Mouse (Mus musculus): ENCODE data around the gene Arhgap8. TPM values are rescaled to one million over a fixed set of nuclear protein-coding genes. Genes with fewer than 3 reads are reported as not detected.

The Arhgap8 gene
- total and polyA plus RNA-seq, 3 experiments: not detected

GRCm38 (mm10) chr15:84758493-84758892 is 38.6 kb downstream of the Arhgap8 start (continued):
- TF ChIP-seq BHLHE40 (IDR thresholded peaks at IDR 0.05; ENCODE audit: borderline replicate concordance, low read depth, low read length) (no peak), MAX (IDR thresholded peaks at IDR 0.05; ENCODE audit: low read length) (no peak), ZNF384 (IDR thresholded peaks at IDR 0.05; ENCODE audit: low read depth, low read length) (no peak), MXI1 (IDR thresholded peaks at IDR 0.05; ENCODE audit: low read depth, low read length) (no peak), GATA1 (IDR thresholded peaks at IDR 0.05; ENCODE audit: low read depth, low read length) (no peak), RAD21 (IDR thresholded peaks at IDR 0.05; ENCODE audit: low read depth, low read length) (peak; percentile 64), UBTF (IDR thresholded peaks at IDR 0.05; ENCODE audit: borderline replicate concordance, insufficient read depth, low read depth, low read length) (no peak), POLR2AphosphoS5 (IDR thresholded peaks at IDR 0.05; ENCODE audit: borderline replicate concordance, low read depth, low read length) (no peak), TAL1 (IDR thresholded peaks at IDR 0.05; ENCODE audit: low read length) (no peak)

DNA sequence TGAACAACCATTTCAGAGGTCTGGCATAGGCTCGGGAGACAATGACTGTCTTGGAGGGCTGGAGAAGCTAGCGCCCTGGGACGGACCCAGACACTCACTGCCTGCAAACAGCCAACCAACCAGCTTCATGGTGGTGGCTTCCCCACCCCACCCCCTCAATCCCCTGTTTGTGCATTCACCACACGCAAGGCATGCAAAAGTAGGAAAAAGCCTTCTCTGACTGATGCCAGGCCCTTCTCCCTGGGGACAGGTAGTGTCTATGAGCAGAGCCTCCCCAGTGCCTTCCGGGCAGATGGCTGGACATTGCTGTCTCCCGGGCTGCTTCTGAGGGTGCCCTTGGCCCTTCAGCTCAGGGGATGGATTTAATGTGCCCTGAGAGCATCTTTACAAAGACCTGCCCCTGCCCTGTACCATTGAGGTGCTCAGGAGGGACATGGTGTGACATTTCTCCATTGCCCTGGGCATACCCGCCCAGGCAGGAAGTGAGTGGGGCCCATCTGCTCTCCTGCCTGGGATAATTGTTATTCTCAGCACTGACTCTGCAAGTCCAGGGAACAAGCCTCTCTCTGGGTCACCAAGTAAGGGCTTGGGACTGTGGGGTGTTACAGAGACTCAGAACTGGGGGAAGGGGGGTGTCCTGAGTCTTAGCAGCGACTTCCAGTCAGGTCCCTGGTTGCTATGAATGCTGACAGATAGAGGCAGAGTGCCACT is 43.0 kb downstream of the Arhgap8 start:
- Histone ChIP-seq H3K79me2 (ENCODE audit: control insufficient read depth, insufficient read depth, low read length, poor library complexity) (no peaks in the 10 kb centered on the region), H3K4me1 (ENCODE audit: control insufficient read depth in 1 of 2, insufficient read depth in 2 of 2, low read length in 2 of 2) (no peaks in the 10 kb centered on the region), H3K9me3 (replicated peaks; ENCODE audit: insufficient read depth, low read length) (no peaks in the 10 kb centered on the region), H3K27ac (ENCODE audit: control insufficient read depth, low read depth, low read length) (no peak overlapping the region), H3K9ac (ENCODE audit: control insufficient read depth, low read depth, low read length, poor library complexity, severe bottlenecking) (no peak overlapping the region), H3K4me3 (ENCODE audit: control insufficient read depth in 1 of 2, insufficient read depth in 1 of 2, low read depth in 2 of 2, low read length in 2 of 2) (no peak overlapping the region), H3K36me3 (ENCODE audit: control insufficient read depth in 1 of 2, insufficient read depth in 2 of 2, low read length in 2 of 2) (no peaks in the 10 kb centered on the region), H3K27me3 (ENCODE audit: control insufficient read depth in 1 of 2, insufficient read depth in 2 of 2, low read length in 2 of 2) (no peaks in the 10 kb centered on the region)
- DNase-seq (ENCODE audit: low read depth, low spot score): no peak
- no peak for TF ChIP-seq JUND (IDR thresholded peaks at IDR 0.05; ENCODE audit: low read depth, low read length)
- TF ChIP-seq GATA1 (IDR thresholded peaks at IDR 0.05; ENCODE audit: low read depth, low read length): no peak
- no peak for TF ChIP-seq POLR2AphosphoS2 (IDR thresholded peaks at IDR 0.05; ENCODE audit: low read length)
- no peak for TF ChIP-seq USF1 (IDR thresholded peaks at IDR 0.05; ENCODE audit: low read depth, low read length)
- no peak for TF ChIP-seq MYB (IDR thresholded peaks at IDR 0.05; ENCODE audit: low read depth, low read length)
- TF ChIP-seq MXI1 (IDR thresholded peaks at IDR 0.05; ENCODE audit: low read depth, low read length): no peak
- no peak for TF ChIP-seq NRF1 (IDR thresholded peaks at IDR 0.05; ENCODE audit: insufficient read depth, low read depth, low read length, poor library complexity, severe bottlenecking)
- no peak for TF ChIP-seq MEF2A (IDR thresholded peaks at IDR 0.05; ENCODE audit: extremely low read depth, insufficient replicate concordance, low read depth, low read length, poor library complexity, severe bottlenecking)
- TF ChIP-seq TBP (IDR thresholded peaks at IDR 0.05; ENCODE audit: low read depth, low read length): no peak
- no peak for TF ChIP-seq BHLHE40 (IDR thresholded peaks at IDR 0.05; ENCODE audit: borderline replicate concordance, low read depth, low read length)
- no peak for TF ChIP-seq MAX (IDR thresholded peaks at IDR 0.05; ENCODE audit: low read length)
- no peak for TF ChIP-seq ELF1 (IDR thresholded peaks at IDR 0.05; ENCODE audit: low read depth, low read length)
- no peak for TF ChIP-seq CHD1 (IDR thresholded peaks at IDR 0.05; ENCODE audit: low read depth, low read length)

All from MEL (cell line).